Mouse (Mus musculus) inflammation-experienced regulatory T-cells, adult 6 months (primary cell): Measurements from ENCODE around the gene Slc1a1. TPM values are rescaled to one million over a fixed set of nuclear protein-coding genes. Genes with fewer than 3 reads are reported as not detected.

ENCODE experiments used
- ATAC-seq: one replicate; pipeline ENCODE4 v1.8.0; 2017
- polyA plus RNA-seq, 3 experiments: library from polyadenylated mRNA; unstranded; fragments of 100-300 nt; shearing (Covaris generic); gene quantifications; one replicate each; pipeline ENCODE4 v1.2.1; 2017

Gene Slc1a1
- polyA plus RNA-seq = not detected

DNA sequence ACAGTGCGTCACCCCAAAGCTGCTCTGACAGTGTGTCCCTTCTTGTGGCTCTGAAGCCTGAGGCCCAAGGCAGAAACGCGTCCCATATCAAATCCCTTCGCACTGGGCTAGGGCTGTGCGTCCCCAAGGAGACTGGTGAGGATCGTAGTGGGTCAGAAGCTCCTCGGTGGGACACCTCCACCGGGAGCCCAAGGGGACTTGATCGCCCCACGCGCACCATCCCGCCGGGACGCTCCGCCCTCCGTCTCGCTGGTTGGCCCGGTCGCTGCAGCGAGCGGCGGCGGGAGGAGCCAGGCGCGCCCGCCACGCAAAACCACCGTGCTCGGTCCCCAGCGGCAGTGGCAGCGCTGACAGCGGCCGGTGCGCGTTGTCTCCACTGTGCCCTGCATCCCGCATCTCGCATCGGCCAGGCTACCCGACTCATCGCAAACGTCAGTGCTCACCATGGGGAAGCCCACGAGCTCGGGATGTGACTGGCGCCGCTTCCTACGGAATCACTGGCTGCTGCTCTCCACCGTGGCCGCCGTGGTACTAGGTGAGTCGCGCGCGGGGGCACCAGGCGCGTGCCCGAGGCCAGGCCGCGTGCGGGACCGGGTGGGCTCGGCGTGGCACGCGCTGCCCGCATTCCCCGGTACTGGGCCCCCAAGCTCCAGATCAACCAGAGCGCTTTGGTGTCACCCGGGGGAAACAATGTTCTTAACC, at the start of gene Slc1a1:
Gene Slc1a1, plus strand, starts transcription at position 252 of the 702 bp plus-strand sequence.
- no peak for ATAC-seq

GRCm38 (mm10) chr19:28790196-28790595, 44.7 kb upstream of the Slc1a1 start:
- ATAC-seq = no peak

- no peak for ATAC-seq
Measured at GRCm38 (mm10) chr19:28793307-28793706, 41.5 kb upstream of the Slc1a1 start.

- ATAC-seq = no peak
Measured at GRCm38 (mm10) chr19:28796146-28796848, 38.6 kb upstream of the Slc1a1 start.

- no peak for ATAC-seq
Measured at GRCm38 (mm10) chr19:28796966-28797365, 37.9 kb upstream of the Slc1a1 start.

- no peak for ATAC-seq
Measured at GRCm38 (mm10) chr19:28797611-28798010, 37.2 kb upstream of the Slc1a1 start.

- no peak for ATAC-seq
Measured at GRCm38 (mm10) chr19:28800448-28800847, 34.4 kb upstream of the Slc1a1 start.

GRCm38 (mm10) chr19:28806276-28806675, 28.6 kb upstream of the Slc1a1 start:
- no peak for ATAC-seq

GRCm38 (mm10) chr19:28806821-28807496, 27.9 kb upstream of the Slc1a1 start:
- no peak for ATAC-seq

DNA sequence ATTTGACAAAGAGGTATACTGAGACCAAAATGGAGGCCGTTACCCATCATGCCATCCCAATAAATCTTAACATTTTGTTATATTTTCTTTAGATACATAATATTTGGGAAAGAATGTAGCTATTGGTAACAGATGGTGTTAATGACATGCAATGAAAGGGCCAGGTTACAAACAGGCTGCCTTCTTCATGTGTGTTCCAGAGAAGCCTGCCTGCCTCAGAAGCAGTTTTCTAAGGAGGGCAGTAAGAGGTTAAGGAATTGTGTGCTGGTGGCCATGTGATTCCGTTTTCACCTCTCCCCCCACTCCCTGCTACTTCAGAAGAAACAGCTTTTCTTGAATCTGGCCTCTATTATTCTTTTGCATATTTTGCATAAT, 27.4 kb upstream of the Slc1a1 start:
- no peak for ATAC-seq

DNA sequence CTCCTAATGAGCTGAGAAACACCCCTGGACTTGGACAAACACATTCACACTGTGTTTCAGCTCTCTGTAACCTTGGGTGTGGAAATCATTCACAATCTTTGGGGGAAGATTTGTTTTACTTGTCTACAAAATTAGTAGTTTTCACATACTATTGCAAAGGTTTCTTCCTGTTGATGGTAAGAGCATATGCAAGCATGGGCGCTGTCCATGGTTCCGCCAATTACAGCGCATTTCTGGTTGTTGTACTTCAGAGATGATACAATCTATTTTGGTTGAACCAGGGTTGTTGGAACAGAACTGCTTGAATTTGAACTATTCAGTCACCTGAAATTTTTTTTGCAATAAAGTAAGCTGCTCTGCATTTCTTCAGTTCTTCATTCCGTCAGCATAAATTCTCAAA, 16.6 kb upstream of the Slc1a1 start:
- ATAC-seq = no peak

- ATAC-seq = no peak
Measured at GRCm38 (mm10) chr19:28827697-28828328, 7.0 kb upstream of the Slc1a1 start.

GRCm38 (mm10) chr19:28831324-28831723, 3.5 kb upstream of the Slc1a1 start:
- ATAC-seq = no peak

- no peak for ATAC-seq
Measured at GRCm38 (mm10) chr19:28832605-28833004, 2.2 kb upstream of the Slc1a1 start.

- no peak for ATAC-seq
Measured at GRCm38 (mm10) chr19:28834388-28834787, 461 bp upstream of the Slc1a1 start.

DNA sequence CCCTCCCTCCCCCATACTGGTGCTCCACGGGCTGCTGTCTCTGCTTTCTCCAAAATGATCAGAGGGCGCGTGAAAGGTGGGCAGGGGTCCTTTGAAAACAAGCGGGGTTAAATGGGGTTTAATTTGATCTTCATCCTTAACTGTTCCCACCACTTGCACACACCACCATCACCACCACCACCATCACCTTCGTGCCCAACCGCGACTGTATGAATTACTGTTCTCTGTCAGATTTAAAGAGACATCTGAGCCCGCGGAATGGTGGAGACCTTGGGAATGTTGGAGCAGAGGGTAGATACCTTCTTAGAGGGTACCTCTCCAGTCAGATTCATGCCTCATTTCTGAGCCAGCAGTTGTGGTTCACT, 633 bp downstream of the Slc1a1 start:
- ATAC-seq = no peak

DNA sequence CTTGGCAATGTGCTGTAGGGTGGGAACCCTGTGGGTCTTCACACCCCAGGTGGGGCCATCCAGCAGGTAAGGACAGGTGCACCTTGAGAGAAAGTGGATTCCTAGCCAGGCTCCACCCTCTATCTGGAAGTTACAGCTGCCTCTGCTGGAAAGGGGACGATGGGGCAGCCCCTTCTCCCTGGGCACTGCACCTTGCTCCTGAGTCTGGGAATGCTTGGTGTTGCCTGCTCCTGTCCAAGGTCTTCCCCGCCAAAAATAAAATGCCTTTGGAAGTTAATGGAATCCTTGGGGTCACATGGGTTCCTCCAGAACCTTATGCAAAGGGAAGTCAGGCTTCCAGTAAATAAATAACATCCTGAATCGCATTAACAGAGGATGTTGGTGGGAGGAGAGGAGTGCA, 1.3 kb downstream of the Slc1a1 start:
- no peak for ATAC-seq

GRCm38 (mm10) chr19:28836651-28837410, 2.0 kb downstream of the Slc1a1 start:
- ATAC-seq = no peak

DNA sequence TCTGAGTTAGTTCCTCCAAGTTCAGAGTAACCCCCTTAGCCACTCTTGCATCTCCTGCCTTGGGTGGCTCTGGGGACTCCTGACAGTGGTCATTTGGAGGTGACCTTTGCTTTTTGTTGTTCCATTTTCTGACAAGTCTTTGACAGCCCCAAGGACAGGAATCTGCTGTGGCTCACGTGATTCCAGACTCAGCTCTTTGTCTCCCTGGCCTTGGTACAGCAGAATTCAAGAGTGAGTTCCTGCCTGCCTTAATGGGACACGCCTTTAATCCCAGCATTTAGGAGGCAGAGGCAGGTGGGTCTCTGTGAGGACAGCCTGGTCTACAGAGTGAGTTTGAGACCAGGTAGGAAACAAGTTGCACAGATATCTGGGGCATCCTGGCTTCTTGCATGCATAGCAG, 3.9 kb downstream of the Slc1a1 start:
- no peak for ATAC-seq

GRCm38 (mm10) chr19:28844946-28845710, 10.3 kb downstream of the Slc1a1 start:
- ATAC-seq = no peak

DNA sequence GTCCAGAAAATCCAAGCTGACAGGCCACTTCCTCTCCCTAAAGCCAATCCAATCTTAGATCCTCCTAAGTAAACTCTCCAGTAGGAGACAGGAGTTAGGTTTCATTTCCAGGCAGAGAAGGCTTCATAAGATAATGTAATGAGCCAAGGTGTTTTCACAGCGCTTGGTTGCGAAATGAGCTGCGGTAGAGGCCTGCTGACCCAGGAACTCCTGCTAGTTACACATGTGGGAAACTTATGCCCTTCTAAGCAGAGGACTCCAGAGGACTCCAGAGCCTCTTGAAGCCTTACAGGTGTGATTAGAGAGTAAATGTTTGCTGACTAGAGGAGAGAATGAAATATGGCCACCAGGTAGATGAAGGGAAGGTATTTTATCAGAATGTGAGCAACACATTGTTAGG, 15.7 kb downstream of the Slc1a1 start:
- ATAC-seq = no peak

DNA sequence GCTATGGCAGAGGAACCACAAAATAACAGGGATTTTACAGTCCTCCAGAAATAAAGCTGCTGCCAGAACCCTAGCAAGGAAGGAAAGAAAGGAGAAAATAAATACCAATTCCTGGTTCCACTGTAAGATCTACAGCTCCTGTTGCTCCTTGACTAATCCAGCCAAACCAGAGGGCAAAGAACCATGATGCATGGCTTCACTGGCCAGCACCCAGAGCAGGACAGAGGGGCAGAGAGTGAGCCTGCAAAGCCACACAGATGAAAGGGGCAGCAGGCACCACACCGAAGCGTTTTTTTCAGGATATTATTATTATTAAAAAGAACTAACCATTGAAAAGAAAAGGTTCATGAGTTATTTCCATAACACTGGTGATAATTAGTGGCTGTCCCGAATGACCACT, 17.2 kb downstream of the Slc1a1 start:
- ATAC-seq = no peak
